In genomic region chr11:118232314-118232831, GRCm38 (mm10) we compare ENCODE assay signal across 7 mouse cellular contexts. TPM values are rescaled to one million over a fixed set of nuclear protein-coding genes. Genes with fewer than 3 reads are reported as not detected.
DNase-seq lines count a peak whose midpoint lies in the region; ATAC-seq and TF ChIP-seq lines count a peak whose summit lies in the region.

No protein-coding gene starts in this region.

- no peak for TF ChIP-seq EP300 in heart, postnatal 0 days (IDR thresholded peaks at IDR 0.05; ENCODE audit: low read depth)

- DNase-seq in adrenal gland, postnatal 14 days, result peak; percentile 71
- peak; percentile 57 for DNase-seq in heart, postnatal 0 days (ENCODE audit: low spot score)
- DNase-seq in lung, adult 18-20 months, result peak; percentile 55 to 58
- DNase-seq in thymus, postnatal 10 days (ENCODE audit: low spot score in 2 of 2), result peak; percentile 61 to 65
- DNase-seq in testis, postnatal 10 days (ENCODE audit: low spot score), result no peak

- no peaks in the 10 kb centered on the region for H3K36me3 ChIP-seq in midbrain, embryonic 13.5 days
- no peaks in the 10 kb centered on the region for H3K36me3 ChIP-seq in midbrain, embryonic 16.5 days (ENCODE audit: control insufficient read depth, insufficient read depth, low read length)
- H3K36me3 ChIP-seq in heart, postnatal 0 days (replicated peaks; ENCODE audit: control insufficient read depth, insufficient read depth, low read length), result no peaks in the 10 kb centered on the region

- TF ChIP-seq CTCF in heart, postnatal 0 days (IDR thresholded peaks at IDR 0.05; ENCODE audit: low read depth), result peak; percentile 66

- no peak overlapping the region for H3K27ac ChIP-seq in midbrain, embryonic 13.5 days
- no peak overlapping the region for H3K27ac ChIP-seq in midbrain, embryonic 16.5 days (ENCODE audit: low read length)
- H3K27ac ChIP-seq in heart, postnatal 0 days (ENCODE audit: low read depth), result 0 out of 2 replicates have a peak overlapping the region, but pooled peaks have one; percentile 1

- no peaks in the 10 kb centered on the region for H3K9me3 ChIP-seq in midbrain, embryonic 13.5 days
- no peaks in the 10 kb centered on the region for H3K9me3 ChIP-seq in midbrain, embryonic 16.5 days (replicated peaks; ENCODE audit: control insufficient read depth, low read length, poor library complexity, severe bottlenecking)
- H3K9me3 ChIP-seq in heart, postnatal 0 days (replicated peaks; ENCODE audit: control insufficient read depth, low read length), result no peaks in the 10 kb centered on the region

- H3K4me1 ChIP-seq in midbrain, embryonic 13.5 days (replicated peaks), result peaks cover 4% of the 10 kb centered on the region; the same call in 1 of the 2 replicates
- H3K4me1 ChIP-seq in midbrain, embryonic 16.5 days (ENCODE audit: control insufficient read depth, insufficient read depth, low read length), result peaks cover 6% of the 10 kb centered on the region
- H3K4me1 ChIP-seq in heart, postnatal 0 days (ENCODE audit: control insufficient read depth, insufficient read depth), result peaks cover 30% of the 10 kb centered on the region

- no peaks in the 10 kb centered on the region for H3K27me3 ChIP-seq in midbrain, embryonic 13.5 days
- H3K27me3 ChIP-seq in midbrain, embryonic 16.5 days (ENCODE audit: control insufficient read depth, insufficient read depth, low read depth, low read length), result no peaks in the 10 kb centered on the region
- H3K27me3 ChIP-seq in heart, postnatal 0 days (ENCODE audit: control insufficient read depth, insufficient read depth, low read length), result no peaks in the 10 kb centered on the region

- ATAC-seq in midbrain, embryonic 13.5 days, result 0 out of 2 replicates have a peak, but pooled peaks have one; percentile 40
- ATAC-seq in midbrain, embryonic 16.5 days, result no peak
- ATAC-seq in heart, postnatal 0 days (ENCODE audit: insufficient read depth, low read depth), result no peak

- H3K4me3 ChIP-seq in midbrain, embryonic 13.5 days (replicated peaks), result no peak overlapping the region
- no peak overlapping the region for H3K4me3 ChIP-seq in midbrain, embryonic 16.5 days (ENCODE audit: low read depth, low read length)
- H3K4me3 ChIP-seq in heart, postnatal 0 days (ENCODE audit: low read depth, low read length), result no peak overlapping the region

- H3K4me2 ChIP-seq in midbrain, embryonic 13.5 days (replicated peaks), result no peak overlapping the region
- H3K4me2 ChIP-seq in midbrain, embryonic 16.5 days (ENCODE audit: low read length), result no peak overlapping the region
- peak overlapping the region; percentile 16; the same call in 1 of the 2 replicates for H3K4me2 ChIP-seq in heart, postnatal 0 days (ENCODE audit: low read depth, low read length)

- 36% methylated on average over 7 of the region's 7 CpGs for WGBS in midbrain, embryonic 13.5 days
- WGBS in midbrain, embryonic 16.5 days, result 30% methylated on average over 7 of the region's 7 CpGs
- 47% methylated on average over 7 of the region's 7 CpGs for WGBS in heart, postnatal 0 days

- H3K9ac ChIP-seq in midbrain, embryonic 13.5 days (replicated peaks), result no peak overlapping the region
- H3K9ac ChIP-seq in midbrain, embryonic 16.5 days (ENCODE audit: low read depth, low read length), result no peak overlapping the region
- H3K9ac ChIP-seq in heart, postnatal 0 days (replicated peaks; ENCODE audit: low read depth, low read length), result no peak overlapping the region

RNA-seq across cellular contexts. Expression of gene Cyth1, which starts 16.0 kb away (rescaled TPM):
- polyA plus RNA-seq in midbrain, embryonic 13.5 days (2015; fragmentation: Nextera tagmentation; extraction: Ambion mirVana), result 22.3 and 30.7 TPM in 2 replicates
- polyA plus RNA-seq in midbrain, embryonic 16.5 days (2015; fragmentation: Nextera tagmentation; extraction: Ambion mirVana), result 25.1 and 26.7 TPM in 2 replicates
- total RNA-seq in adrenal gland, postnatal 14 days (2021), result 48.7 and 60.8 TPM in 2 replicates
- total RNA-seq in heart, postnatal 0 days (2014; rRNA removed; ENCODE audit: low replicate concordance), result 49.8 and 50.1 TPM in 2 replicates
- polyA plus RNA-seq in heart, postnatal 0 days (2015; fragmentation: Nextera tagmentation; extraction: Ambion mirVana), result 21.4 TPM in 2 replicates

RNA-seq across cellular contexts. Expression of gene Usp36, which starts 57.7 kb away (rescaled TPM):
- 16.3 and 16.8 TPM in 2 replicates for polyA plus RNA-seq in midbrain, embryonic 13.5 days (2015; fragmentation: Nextera tagmentation; extraction: Ambion mirVana)
- polyA plus RNA-seq in midbrain, embryonic 16.5 days (2015; fragmentation: Nextera tagmentation; extraction: Ambion mirVana), result 17.7 and 18.8 TPM in 2 replicates
- total RNA-seq in adrenal gland, postnatal 14 days (2021), result 23.0 and 24.2 TPM in 2 replicates
- 10.4 and 18.3 TPM in 2 replicates for total RNA-seq in heart, postnatal 0 days (2014; rRNA removed; ENCODE audit: low replicate concordance)
- polyA plus RNA-seq in heart, postnatal 0 days (2015; fragmentation: Nextera tagmentation; extraction: Ambion mirVana), result 5.5 and 6.6 TPM in 2 replicates
